Mouse (Mus musculus): Measurements from ENCODE around the gene Slc1a3. TPM values are rescaled to one million over a fixed set of nuclear protein-coding genes. Genes with fewer than 3 reads are reported as not detected.

Gene Slc1a3
- 41.8 and 50.2 TPM in 2 replicates for polyA plus RNA-seq (2014; fragmentation: Nextera tagmentation; extraction: Ambion mirVana)

DNA sequence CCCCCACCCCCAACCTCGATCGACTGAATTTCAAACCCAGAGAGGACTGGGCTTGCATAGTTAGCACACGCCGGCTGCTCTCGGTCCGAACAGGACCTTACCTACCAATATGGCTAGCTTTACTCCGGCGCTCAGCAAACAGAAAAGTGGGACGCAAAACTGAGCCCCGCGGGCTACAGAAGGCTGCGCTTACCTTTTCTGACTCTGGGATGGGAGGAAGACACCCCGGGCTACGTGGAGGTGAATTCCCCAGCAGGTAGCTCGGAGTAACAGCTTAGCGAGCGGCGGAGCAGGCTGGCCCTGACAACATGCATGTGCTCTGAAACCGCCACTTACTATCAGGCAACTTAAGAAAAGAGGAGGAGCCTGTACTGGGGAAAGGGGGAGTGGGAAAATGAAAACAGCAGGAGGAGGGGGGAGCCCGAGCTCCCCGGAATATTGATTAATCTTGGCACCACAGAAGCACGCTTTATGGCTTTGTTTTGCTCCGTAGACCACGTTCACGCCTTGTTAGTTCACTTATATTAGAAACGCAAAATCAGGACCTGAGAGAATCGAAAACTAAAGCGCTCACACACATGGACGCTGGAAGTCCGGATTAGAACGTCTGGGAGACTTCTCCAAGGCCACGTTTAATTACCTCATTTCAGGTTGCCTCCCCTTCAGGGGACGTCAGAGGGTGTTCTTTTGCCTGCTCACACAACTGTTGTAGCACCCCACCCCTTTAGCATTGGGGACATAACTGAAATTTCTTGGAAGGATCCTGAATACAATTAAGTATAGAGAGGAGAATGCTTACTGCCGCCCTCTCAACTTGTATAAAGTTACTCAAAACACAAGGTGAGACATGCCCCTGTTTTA is at the start of gene Slc1a3:
TSS of gene Slc1a3 (minus strand) at position 619 of the 861 bp plus-strand sequence.
- Histone ChIP-seq H3K4me1 (replicated peaks; ENCODE audit: control insufficient read depth, insufficient read depth, low read length) (no peaks in the 10 kb centered on the region), H3K9me3 (ENCODE audit: control insufficient read depth, low read length) (no peaks in the 10 kb centered on the region), H3K9ac (ENCODE audit: low read depth, low read length) (peak within 1 kb of the TSS; percentile 64), H3K4me3 (ENCODE audit: low read depth, low read length) (peak within 1 kb of the TSS; percentile 65), H3K4me2 (replicated peaks; ENCODE audit: low read depth, low read length) (peak within 1 kb of the TSS; percentile 92), H3K27ac (ENCODE audit: low read depth, low read length) (no peak within 1 kb of the TSS), H3K36me3 (ENCODE audit: control insufficient read depth, insufficient read depth, low read length) (no peaks in the 10 kb centered on the region), H3K27me3 (ENCODE audit: control insufficient read depth, insufficient read depth, low read length) (no peaks in the 10 kb centered on the region)
- peak; percentile 69 for DNase-seq (ENCODE audit: low spot score)
- peak; percentile 89 for ATAC-seq (ENCODE audit: low FRiP score)
- under 1% methylated on average over 34 of the region's 34 CpGs for WGBS

DNA sequence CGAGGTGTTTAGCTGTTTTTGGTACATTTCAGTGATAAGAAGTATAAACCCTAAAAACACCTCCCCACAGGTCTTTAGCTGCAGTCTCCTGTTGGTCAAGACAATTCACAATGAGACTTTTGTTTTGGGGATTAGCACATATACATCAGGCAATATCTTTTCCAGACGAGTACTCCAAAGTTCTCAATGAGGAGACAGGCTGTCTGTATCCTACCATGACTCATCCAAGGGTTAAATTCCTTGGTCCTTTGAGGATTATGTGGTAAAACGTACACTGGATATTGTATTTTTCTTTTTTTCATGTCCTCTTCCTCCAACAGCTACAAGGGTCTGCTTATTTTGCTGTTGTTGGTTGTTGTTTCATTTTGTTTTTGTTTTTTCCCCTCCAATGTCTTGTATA is 48.5 kb upstream of the Slc1a3 start:
- Histone ChIP-seq H3K4me1 (replicated peaks; ENCODE audit: control insufficient read depth, insufficient read depth, low read length) (no peaks in the 10 kb centered on the region), H3K4me3 (ENCODE audit: low read depth, low read length) (no peak overlapping the region), H3K9ac (ENCODE audit: low read depth, low read length) (no peak overlapping the region), H3K4me2 (replicated peaks; ENCODE audit: low read depth, low read length) (no peak overlapping the region), H3K27me3 (ENCODE audit: control insufficient read depth, insufficient read depth, low read length) (no peaks in the 10 kb centered on the region), H3K27ac (ENCODE audit: low read depth, low read length) (no peak overlapping the region), H3K9me3 (ENCODE audit: control insufficient read depth, low read length) (no peaks in the 10 kb centered on the region), H3K36me3 (ENCODE audit: control insufficient read depth, insufficient read depth, low read length) (no peaks in the 10 kb centered on the region)
- ATAC-seq (ENCODE audit: low FRiP score) (no peak), DNase-seq (ENCODE audit: low spot score) (no peak)
- 81% methylated on average over 3 of the region's 3 CpGs for WGBS

DNA sequence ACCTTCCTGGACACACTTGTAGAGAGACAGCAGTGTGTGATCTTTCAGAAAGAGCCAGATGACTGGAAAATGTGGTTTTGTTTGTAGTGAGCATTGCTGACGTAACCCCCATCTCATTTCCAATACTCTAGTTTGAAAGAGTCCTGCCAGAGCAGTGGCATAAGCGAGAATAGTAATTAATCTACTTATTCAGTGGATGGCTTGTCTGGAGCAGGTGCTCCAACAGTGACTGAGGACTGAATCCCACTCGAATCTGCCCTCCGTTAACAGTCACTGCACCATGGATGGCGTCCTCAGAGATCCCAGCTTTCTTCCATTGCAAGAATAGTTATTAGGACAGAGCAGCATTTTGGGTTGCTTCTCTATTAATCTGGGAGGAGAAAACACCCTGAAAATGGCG is 45.9 kb upstream of the Slc1a3 start:
- H3K27ac ChIP-seq (ENCODE audit: low read depth, low read length), result no peak overlapping the region
- H3K36me3 ChIP-seq (ENCODE audit: control insufficient read depth, insufficient read depth, low read length), result no peaks in the 10 kb centered on the region
- no peak overlapping the region for H3K4me3 ChIP-seq (ENCODE audit: low read depth, low read length)
- 71% methylated on average over 6 of the region's 6 CpGs for WGBS
- H3K4me1 ChIP-seq (replicated peaks; ENCODE audit: control insufficient read depth, insufficient read depth, low read length), result no peaks in the 10 kb centered on the region
- ATAC-seq (ENCODE audit: low FRiP score), result no peak
- no peak overlapping the region for H3K4me2 ChIP-seq (replicated peaks; ENCODE audit: low read depth, low read length)
- no peaks in the 10 kb centered on the region for H3K9me3 ChIP-seq (ENCODE audit: control insufficient read depth, low read length)
- H3K27me3 ChIP-seq (ENCODE audit: control insufficient read depth, insufficient read depth, low read length), result no peaks in the 10 kb centered on the region
- no peak for DNase-seq (ENCODE audit: low spot score)
- H3K9ac ChIP-seq (ENCODE audit: low read depth, low read length), result no peak overlapping the region

DNA sequence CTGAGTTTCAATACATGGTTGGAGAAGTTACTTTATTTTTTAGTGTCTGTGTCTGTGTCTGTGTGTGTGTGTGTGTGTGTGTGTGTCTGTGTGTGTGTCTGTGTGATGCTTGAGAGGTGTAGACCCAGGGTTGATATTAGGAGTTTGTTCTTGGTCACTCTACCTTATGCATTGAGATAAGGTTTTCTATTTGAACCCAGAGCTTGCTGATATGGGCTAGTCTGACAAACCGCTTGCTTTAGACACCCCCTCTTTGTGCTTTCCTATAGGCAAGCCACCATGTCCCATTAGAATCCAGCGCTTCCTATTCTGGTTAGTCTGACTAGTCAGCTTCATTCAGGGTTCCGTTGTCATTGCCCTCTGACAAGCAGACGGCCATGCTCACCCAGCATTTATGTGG is 39.2 kb upstream of the Slc1a3 start:
- Histone ChIP-seq H3K27me3 (ENCODE audit: control insufficient read depth, insufficient read depth, low read length) (no peaks in the 10 kb centered on the region), H3K4me1 (replicated peaks; ENCODE audit: control insufficient read depth, insufficient read depth, low read length) (no peaks in the 10 kb centered on the region), H3K4me3 (ENCODE audit: low read depth, low read length) (no peak overlapping the region), H3K27ac (ENCODE audit: low read depth, low read length) (no peak overlapping the region), H3K9ac (ENCODE audit: low read depth, low read length) (no peak overlapping the region), H3K9me3 (ENCODE audit: control insufficient read depth, low read length) (no peaks in the 10 kb centered on the region), H3K4me2 (replicated peaks; ENCODE audit: low read depth, low read length) (no peak overlapping the region), H3K36me3 (ENCODE audit: control insufficient read depth, insufficient read depth, low read length) (no peaks in the 10 kb centered on the region)
- no peak for DNase-seq (ENCODE audit: low spot score)
- 95% methylated on average over 4 of the region's 4 CpGs for WGBS
- ATAC-seq (ENCODE audit: low FRiP score), result no peak

DNA sequence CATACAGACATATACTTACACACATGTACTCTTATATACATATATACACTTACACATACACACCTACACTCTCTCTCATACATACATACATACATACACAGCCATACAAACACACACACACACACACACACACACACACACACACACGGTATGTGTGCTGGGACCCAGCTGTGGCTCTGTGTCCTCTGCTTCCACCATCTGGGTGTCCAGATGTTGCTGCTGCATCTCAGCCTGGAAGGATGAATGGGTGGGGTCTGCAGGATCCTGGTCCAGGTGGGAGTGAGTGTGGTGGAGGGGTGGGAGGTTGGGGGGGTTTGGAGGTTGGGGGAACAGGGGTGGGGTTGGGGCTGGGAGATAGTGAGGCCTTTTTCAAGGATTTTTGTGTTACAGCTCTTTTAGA is 38.2 kb upstream of the Slc1a3 start:
- no peak overlapping the region for H3K27ac ChIP-seq (ENCODE audit: low read depth, low read length)
- 80% methylated on average over 1 of the region's 1 CpGs for WGBS
- H3K4me3 ChIP-seq (ENCODE audit: low read depth, low read length), result no peak overlapping the region
- no peak overlapping the region for H3K9ac ChIP-seq (ENCODE audit: low read depth, low read length)
- DNase-seq (ENCODE audit: low spot score), result no peak
- H3K27me3 ChIP-seq (ENCODE audit: control insufficient read depth, insufficient read depth, low read length), result no peaks in the 10 kb centered on the region
- no peaks in the 10 kb centered on the region for H3K36me3 ChIP-seq (ENCODE audit: control insufficient read depth, insufficient read depth, low read length)
- no peaks in the 10 kb centered on the region for H3K4me1 ChIP-seq (replicated peaks; ENCODE audit: control insufficient read depth, insufficient read depth, low read length)
- no peak overlapping the region for H3K4me2 ChIP-seq (replicated peaks; ENCODE audit: low read depth, low read length)
- ATAC-seq (ENCODE audit: low FRiP score), result no peak
- no peaks in the 10 kb centered on the region for H3K9me3 ChIP-seq (ENCODE audit: control insufficient read depth, low read length)

DNA sequence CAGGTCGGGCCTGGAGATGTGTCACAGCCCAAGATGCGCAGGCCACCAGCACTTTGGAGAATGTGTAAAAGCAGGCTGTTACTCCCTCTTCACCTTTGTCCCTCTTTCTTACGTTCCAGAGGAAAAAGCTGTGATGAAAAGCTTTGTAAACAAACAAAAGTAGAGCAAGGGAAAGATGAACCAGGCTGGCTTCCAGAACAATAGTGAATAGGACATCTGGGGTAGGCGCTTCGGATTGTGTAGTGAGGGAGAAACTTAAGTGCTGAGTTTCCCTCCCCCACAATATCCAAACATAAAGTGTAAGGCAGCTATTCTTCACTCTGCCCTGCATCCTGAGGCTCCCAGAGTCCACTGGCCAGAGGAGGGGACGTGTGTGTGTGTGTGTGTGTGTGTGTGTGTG is 31.0 kb upstream of the Slc1a3 start:
- Histone ChIP-seq H3K27ac (ENCODE audit: low read depth, low read length) (no peak overlapping the region), H3K4me2 (replicated peaks; ENCODE audit: low read depth, low read length) (no peak overlapping the region), H3K9ac (ENCODE audit: low read depth, low read length) (no peak overlapping the region), H3K4me1 (replicated peaks; ENCODE audit: control insufficient read depth, insufficient read depth, low read length) (no peaks in the 10 kb centered on the region), H3K9me3 (ENCODE audit: control insufficient read depth, low read length) (no peaks in the 10 kb centered on the region), H3K4me3 (ENCODE audit: low read depth, low read length) (no peak overlapping the region), H3K36me3 (ENCODE audit: control insufficient read depth, insufficient read depth, low read length) (no peaks in the 10 kb centered on the region), H3K27me3 (ENCODE audit: control insufficient read depth, insufficient read depth, low read length) (no peaks in the 10 kb centered on the region)
- DNase-seq (ENCODE audit: low spot score) (peak; percentile 5), ATAC-seq (ENCODE audit: low FRiP score) (no peak)
- 52% methylated on average over 6 of the region's 6 CpGs for WGBS

DNA sequence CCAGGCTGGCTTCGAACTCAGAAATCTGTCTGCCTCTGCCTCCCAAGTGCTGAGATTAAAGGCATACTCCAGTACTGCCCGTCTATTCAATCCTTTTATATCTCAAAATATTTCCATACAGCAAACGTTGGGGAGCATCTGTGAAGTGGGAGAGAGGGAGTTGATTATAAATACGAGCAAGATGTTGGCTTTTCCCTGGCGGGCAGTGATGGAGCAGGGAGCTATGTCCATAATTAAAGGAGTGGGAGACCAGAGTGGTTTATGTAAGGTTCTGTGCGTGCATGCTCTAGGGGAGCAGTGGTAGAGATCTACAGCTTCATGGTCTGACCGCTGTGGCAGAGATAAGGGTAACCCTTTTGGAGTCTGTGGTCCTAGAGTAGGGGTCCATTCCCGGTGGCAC is 30.2 kb upstream of the Slc1a3 start:
- no peaks in the 10 kb centered on the region for H3K27me3 ChIP-seq (ENCODE audit: control insufficient read depth, insufficient read depth, low read length)
- no peaks in the 10 kb centered on the region for H3K36me3 ChIP-seq (ENCODE audit: control insufficient read depth, insufficient read depth, low read length)
- no peaks in the 10 kb centered on the region for H3K4me1 ChIP-seq (replicated peaks; ENCODE audit: control insufficient read depth, insufficient read depth, low read length)
- DNase-seq (ENCODE audit: low spot score) (no peak), ATAC-seq (ENCODE audit: low FRiP score) (no peak)
- H3K4me3 ChIP-seq (ENCODE audit: low read depth, low read length), result no peak overlapping the region
- no peaks in the 10 kb centered on the region for H3K9me3 ChIP-seq (ENCODE audit: control insufficient read depth, low read length)
- 94% methylated on average over 8 of the region's 8 CpGs for WGBS
- H3K9ac ChIP-seq (ENCODE audit: low read depth, low read length), result no peak overlapping the region
- no peak overlapping the region for H3K4me2 ChIP-seq (replicated peaks; ENCODE audit: low read depth, low read length)
- H3K27ac ChIP-seq (ENCODE audit: low read depth, low read length), result no peak overlapping the region

DNA sequence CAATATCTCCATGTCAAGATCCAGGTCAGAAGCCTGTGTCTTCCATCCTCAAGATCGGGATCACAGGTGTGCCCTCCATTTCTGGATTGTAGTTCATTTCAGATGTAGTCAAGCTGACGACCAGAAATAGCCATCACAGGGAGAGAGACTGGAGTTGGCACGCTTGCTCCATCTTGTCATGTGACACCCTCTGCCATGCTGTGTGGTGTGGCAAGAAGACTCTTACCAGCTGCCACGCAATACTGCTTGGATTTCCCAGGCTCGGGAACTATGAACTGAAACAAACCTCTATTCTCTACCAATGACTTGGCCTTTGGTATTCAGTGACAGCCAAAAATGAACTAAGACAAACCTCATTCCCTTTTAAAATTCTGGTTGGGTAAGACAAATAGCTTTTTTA is 27.6 kb upstream of the Slc1a3 start:
- no peaks in the 10 kb centered on the region for H3K36me3 ChIP-seq (ENCODE audit: control insufficient read depth, insufficient read depth, low read length)
- no peak overlapping the region for H3K4me2 ChIP-seq (replicated peaks; ENCODE audit: low read depth, low read length)
- H3K4me1 ChIP-seq (replicated peaks; ENCODE audit: control insufficient read depth, insufficient read depth, low read length), result no peaks in the 10 kb centered on the region
- no peak overlapping the region for H3K4me3 ChIP-seq (ENCODE audit: low read depth, low read length)
- ATAC-seq (ENCODE audit: low FRiP score), result no peak
- no peak overlapping the region for H3K27ac ChIP-seq (ENCODE audit: low read depth, low read length)
- no peak overlapping the region for H3K9ac ChIP-seq (ENCODE audit: low read depth, low read length)
- 91% methylated on average over 5 of the region's 5 CpGs for WGBS
- no peak for DNase-seq (ENCODE audit: low spot score)
- no peaks in the 10 kb centered on the region for H3K9me3 ChIP-seq (ENCODE audit: control insufficient read depth, low read length)
- no peaks in the 10 kb centered on the region for H3K27me3 ChIP-seq (ENCODE audit: control insufficient read depth, insufficient read depth, low read length)

DNA sequence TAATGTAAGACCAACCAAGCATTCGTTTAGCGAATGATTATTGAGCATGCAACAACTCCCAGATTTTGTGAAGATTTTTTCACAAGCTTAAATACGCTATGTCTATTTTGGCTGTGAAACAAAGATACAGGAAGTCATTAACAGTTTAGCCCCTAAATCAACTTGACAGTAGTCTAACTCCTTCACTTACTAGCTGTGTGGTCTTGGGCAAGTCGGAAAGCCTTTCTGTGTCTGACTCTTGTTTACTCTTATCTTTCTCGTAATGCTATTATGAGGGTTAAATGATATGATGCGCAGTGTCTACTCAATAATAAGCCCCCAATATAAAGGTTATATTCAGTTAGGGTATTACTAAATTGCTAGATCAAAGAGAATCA is 23.8 kb upstream of the Slc1a3 start:
- H3K27ac ChIP-seq (ENCODE audit: low read depth, low read length), result no peak overlapping the region
- ATAC-seq (ENCODE audit: low FRiP score) (no peak), DNase-seq (ENCODE audit: low spot score) (no peak)
- no peaks in the 10 kb centered on the region for H3K27me3 ChIP-seq (ENCODE audit: control insufficient read depth, insufficient read depth, low read length)
- H3K36me3 ChIP-seq (ENCODE audit: control insufficient read depth, insufficient read depth, low read length), result no peaks in the 10 kb centered on the region
- WGBS, result 81% methylated on average over 6 of the region's 6 CpGs
- H3K4me1 ChIP-seq (replicated peaks; ENCODE audit: control insufficient read depth, insufficient read depth, low read length), result no peaks in the 10 kb centered on the region
- no peak overlapping the region for H3K4me3 ChIP-seq (ENCODE audit: low read depth, low read length)
- no peak overlapping the region for H3K9ac ChIP-seq (ENCODE audit: low read depth, low read length)
- no peaks in the 10 kb centered on the region for H3K9me3 ChIP-seq (ENCODE audit: control insufficient read depth, low read length)
- no peak overlapping the region for H3K4me2 ChIP-seq (replicated peaks; ENCODE audit: low read depth, low read length)

Measured in hindbrain, embryonic 11.5 days (tissue).